Mouse (Mus musculus): Measurements from ENCODE around the gene Gdap2. TPM values are rescaled to one million over a fixed set of nuclear protein-coding genes. Genes with fewer than 3 reads are reported as not detected.

The Gdap2 gene
- polyA plus RNA-seq, 1 experiment from 2014 or later, result 22.7 TPM

GRCm38 (mm10) chr3:100236725-100237436 lies 74.7 kb downstream of the Gdap2 start:
- no peak overlapping the region for H3K9ac ChIP-seq (ENCODE audit: low read length)
- no peaks in the 10 kb centered on the region for H3K36me3 ChIP-seq (ENCODE audit: control insufficient read depth, insufficient read depth, low read length)
- H3K27me3 ChIP-seq (ENCODE audit: control insufficient read depth, insufficient read depth, low read depth, low read length), result no peaks in the 10 kb centered on the region
- H3K27ac ChIP-seq (ENCODE audit: low read length), result no peak overlapping the region
- no peak overlapping the region for H3K4me2 ChIP-seq (ENCODE audit: low read depth, low read length)
- H3K4me3 ChIP-seq (ENCODE audit: low read length), result no peak overlapping the region
- H3K9me3 ChIP-seq (ENCODE audit: control insufficient read depth, low read length), result no peaks in the 10 kb centered on the region
- H3K4me1 ChIP-seq (replicated peaks; ENCODE audit: control insufficient read depth, insufficient read depth, low read length), result no peaks in the 10 kb centered on the region
- ATAC-seq (ENCODE audit: low read depth), result no peak

GRCm38 (mm10) chr3:100242230-100242629 lies 80.0 kb downstream of the Gdap2 start:
- WGBS, result 68% methylated on average over 4 of the region's 4 CpGs
- H3K9ac ChIP-seq (ENCODE audit: low read length), result no peak overlapping the region
- H3K4me1 ChIP-seq (replicated peaks; ENCODE audit: control insufficient read depth, insufficient read depth, low read length), result no peaks in the 10 kb centered on the region
- ATAC-seq (ENCODE audit: low read depth), result no peak
- H3K27me3 ChIP-seq (ENCODE audit: control insufficient read depth, insufficient read depth, low read depth, low read length), result no peaks in the 10 kb centered on the region
- no peak overlapping the region for H3K4me2 ChIP-seq (ENCODE audit: low read depth, low read length)
- H3K36me3 ChIP-seq (ENCODE audit: control insufficient read depth, insufficient read depth, low read length), result no peaks in the 10 kb centered on the region
- H3K4me3 ChIP-seq (ENCODE audit: low read length), result no peak overlapping the region
- no peak overlapping the region for H3K27ac ChIP-seq (ENCODE audit: low read length)
- H3K9me3 ChIP-seq (ENCODE audit: control insufficient read depth, low read length), result no peaks in the 10 kb centered on the region

- no peak overlapping the region for H3K4me3 ChIP-seq (ENCODE audit: low read length)
- no peaks in the 10 kb centered on the region for H3K4me1 ChIP-seq (replicated peaks; ENCODE audit: control insufficient read depth, insufficient read depth, low read length)
- no peak overlapping the region for H3K27ac ChIP-seq (ENCODE audit: low read length)
- H3K36me3 ChIP-seq (ENCODE audit: control insufficient read depth, insufficient read depth, low read length), result no peaks in the 10 kb centered on the region
- H3K9me3 ChIP-seq (ENCODE audit: control insufficient read depth, low read length), result no peaks in the 10 kb centered on the region
- 33% methylated on average over 4 of the region's 4 CpGs for WGBS
- no peak overlapping the region for H3K4me2 ChIP-seq (ENCODE audit: low read depth, low read length)
- H3K27me3 ChIP-seq (ENCODE audit: control insufficient read depth, insufficient read depth, low read depth, low read length), result no peaks in the 10 kb centered on the region
- no peak for ATAC-seq (ENCODE audit: low read depth)
- H3K9ac ChIP-seq (ENCODE audit: low read length), result no peak overlapping the region
Observed at GRCm38 (mm10) chr3:100246286-100246825, 84.2 kb downstream of the Gdap2 start.

Other genes starting within 250 kb of the Gdap2 start
- 38.0 and 38.1 TPM in 2 replicates for gene Wdr3, start within 50 bp of the Gdap2 start, polyA plus RNA-seq (2015; fragmentation: Nextera tagmentation; extraction: Ambion mirVana)